Mouse (Mus musculus): ENCODE data around the gene Prkag2. TPM values are rescaled to one million over a fixed set of nuclear protein-coding genes. Genes with fewer than 3 reads are reported as not detected.
A peak's percentile ranks its signal among the peaks of the same experiment; 100 is the strongest.

The Prkag2 gene
- total and polyA plus RNA-seq, 3 experiments = 10.0 to 48.0 (median 36.0) TPM

DNA sequence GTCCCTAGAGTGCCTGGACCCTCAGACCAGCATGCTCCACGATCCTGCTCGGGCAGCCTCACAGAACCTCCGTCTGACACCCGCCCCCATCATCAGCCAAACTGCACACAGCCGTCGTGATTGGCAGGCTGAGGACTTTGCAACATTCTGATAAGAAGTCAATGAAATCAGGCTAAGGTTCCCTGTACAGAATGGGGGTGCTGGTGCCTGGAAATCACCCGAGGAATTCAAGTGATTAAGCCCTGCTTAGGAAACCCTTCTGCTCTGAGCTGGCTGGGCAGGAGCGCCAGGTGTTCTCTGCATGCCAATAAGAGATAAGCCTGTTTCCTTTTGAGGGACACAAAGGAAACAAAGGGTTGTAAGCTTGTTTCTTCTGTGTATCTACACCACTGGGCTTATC, 131.7 kb downstream of the Prkag2 start:
- no peak for DNase-seq

DNA sequence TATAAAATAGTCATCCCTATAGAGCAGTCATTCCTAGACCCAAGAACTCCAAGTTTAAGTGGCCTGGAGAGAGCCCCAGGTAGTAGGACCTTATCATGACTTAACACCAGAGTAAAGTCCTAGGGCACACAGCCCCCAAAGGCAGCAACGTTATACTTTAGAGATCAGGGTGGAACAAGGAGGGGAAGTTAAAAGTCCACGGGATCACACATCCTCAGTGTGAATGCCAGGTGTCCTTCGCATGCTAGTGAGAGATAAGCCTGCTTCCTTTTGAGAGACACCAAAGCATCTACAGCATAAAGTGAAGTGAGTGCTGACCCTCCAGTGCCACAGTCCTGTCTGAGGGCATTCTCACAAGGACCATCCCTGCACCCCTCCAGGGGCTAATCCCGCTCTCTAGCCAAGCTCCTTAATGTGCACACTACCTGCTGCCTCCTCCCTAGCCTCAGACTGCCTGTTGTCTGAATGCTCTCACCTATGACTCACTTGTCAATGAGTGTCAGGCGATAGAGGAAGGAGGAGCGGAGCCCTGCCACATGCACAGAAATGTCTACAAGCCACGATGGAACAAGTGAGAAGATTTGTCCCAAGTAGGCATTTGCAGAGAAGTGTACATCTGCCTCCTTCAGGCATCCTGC, 132.4 kb downstream of the Prkag2 start:
- DNase-seq = no peak

DNA sequence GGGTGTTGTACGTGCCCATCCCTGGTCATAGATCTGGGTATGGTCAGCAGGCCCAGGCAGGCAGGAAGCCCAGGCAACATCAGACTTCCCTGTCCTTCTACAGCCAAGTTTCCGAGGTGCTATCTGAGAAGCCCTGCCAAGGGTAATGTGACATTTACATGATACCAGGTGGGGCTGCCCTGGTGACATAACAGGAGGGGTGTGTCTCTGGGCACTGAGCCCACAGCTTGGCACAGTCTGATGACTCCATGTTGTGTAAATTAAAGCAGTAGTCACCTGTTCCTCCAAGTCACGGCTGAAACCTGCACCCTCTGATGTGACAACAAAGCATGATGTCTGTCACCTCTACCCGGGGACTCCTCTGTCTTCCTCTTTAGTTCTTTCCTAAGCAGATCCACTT, 136.7 kb downstream of the Prkag2 start:
- DNase-seq = no peak

DNA sequence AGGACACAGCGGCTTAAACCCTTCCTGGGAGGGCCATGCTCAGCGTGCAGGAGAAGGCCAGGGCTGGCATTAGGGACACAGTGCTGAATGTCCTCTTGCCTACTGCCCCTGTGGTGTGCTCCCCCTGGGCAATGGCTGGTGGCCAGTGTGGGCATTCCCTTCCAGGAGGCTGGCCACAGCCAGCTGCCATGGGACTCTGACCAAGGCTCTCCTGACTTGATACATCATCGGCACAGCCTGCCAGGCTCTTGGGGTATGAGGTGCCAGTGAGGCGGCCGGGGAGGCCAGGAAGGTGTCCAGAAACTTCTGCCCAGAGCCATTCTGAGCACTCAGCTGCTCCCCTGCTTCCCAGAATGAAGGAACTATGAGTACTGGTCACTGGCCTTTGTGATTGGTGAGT, 139.7 kb downstream of the Prkag2 start:
- DNase-seq = peak; percentile 53

DNA sequence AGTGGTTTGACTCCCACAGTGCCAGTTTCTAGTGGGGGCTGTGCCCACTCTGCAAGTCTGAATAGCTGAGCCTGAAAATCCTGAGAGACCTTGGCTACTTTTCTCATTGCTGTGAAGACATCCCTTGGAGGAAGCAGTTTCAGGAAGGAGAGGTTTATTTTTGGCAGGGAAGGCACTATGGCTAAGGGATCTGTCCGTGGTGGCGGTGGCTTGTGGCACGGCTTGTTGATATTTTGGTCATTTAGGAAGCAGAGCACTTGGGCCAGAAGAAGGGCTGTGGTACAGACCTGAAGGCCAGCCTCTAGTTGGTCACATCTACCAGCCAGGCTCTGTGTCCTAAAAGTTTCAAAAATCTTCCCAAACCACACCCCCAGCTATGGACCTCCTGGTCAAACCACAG, 140.7 kb downstream of the Prkag2 start:
- DNase-seq = no peak

DNA sequence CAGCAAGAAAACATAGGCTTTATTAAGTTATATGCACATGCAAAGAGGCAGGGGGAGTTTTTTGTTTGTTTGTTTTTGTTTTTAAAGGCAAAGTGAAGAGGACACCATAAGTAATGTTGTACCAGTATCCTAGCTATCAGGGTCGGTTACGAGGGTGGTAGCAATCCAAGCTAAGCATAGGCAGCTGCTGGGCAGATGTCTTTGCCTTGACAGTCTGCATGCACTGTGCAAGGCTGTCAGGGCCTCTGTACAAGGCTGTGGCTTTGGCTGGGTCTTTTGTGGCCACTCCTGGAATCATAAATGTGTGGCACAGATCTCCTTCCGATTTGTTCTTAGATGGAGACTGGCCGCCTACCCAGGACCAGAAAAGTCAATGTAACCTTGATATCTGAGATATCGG, 141.8 kb downstream of the Prkag2 start:
- no peak for DNase-seq

DNA sequence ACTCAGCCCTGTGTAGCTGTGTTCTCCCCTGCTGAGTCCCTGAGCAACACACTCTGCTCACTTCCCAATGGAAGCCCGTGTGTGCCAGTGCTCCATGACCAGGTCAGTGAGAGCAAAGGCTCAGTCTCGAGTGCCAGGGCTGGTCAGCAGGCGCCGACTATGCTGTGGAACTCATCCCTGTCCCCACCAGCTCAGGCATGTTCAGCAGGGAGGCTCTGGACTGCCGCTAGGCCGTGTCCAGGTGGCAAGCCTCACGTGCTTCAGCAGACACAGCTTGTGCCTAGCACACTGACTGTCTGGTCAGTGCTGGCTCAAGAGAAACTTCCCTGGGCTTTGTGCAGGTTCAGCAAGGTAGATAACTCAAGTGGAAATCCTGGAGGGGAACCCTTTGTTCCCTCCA, 143.6 kb downstream of the Prkag2 start:
- no peak for DNase-seq

DNA sequence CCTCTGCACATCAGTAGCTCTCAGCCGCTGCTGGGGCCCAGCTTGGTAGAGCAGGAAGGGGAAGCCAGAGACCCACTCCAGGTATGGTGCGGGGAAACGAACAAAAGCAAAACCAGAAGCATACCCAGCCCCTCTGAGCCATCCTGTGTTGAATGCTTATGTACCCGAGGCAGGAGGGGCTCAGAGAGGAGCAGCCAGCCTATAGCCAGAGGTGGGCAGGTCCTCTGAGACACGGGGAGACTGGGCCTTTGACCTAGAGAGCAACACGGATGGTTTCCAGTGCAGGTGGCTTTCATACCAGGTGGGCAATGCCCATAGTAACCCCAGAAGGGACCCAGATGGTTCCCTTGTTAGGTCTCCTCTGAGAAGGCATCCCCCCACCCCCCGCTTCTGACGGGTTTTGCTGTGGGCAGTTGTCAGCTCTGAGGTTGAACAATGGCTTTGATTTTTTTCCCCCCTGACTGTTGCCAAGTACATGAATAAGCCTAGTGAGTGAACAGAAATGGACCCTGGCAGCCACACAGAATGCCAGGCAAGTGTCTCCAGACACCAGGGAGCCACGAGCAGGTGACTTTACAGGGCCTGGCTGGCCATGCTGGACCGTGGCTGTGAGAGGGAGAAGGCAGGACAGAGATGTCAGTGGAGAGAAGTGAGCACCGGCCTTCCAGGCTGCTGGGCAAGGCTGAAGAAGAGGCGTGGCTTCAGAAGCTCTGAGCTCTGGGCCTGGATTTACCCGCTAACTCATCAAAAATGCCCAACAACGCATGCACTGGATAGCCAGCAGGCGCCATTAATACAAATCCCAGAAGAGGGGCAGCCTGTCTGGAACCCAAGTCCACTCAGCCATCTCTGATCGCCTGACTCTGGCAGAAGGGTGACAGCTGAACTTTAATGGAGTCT, 147.3 kb downstream of the Prkag2 start:
- DNase-seq = no peak

DNA sequence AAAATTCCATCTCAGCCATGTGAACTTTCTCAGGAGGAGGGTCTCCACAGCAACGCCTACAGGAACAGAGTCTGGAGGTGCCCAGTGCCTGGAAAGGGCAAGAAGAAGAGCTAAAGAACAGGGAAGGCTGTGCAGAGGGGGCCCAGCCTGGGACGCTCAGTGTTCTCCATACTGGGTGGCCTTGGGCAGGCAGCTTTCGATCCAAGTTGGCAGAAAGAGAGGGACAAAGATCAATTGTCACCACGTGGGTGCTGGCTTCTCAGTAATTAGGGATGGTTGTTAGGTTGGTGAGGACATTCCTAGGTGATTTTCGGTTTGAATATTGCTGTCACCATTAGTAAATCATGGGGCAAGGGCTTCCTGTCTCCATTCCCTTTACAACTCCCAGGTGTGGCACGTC, 148.2 kb downstream of the Prkag2 start:
- no peak for DNase-seq

DNA sequence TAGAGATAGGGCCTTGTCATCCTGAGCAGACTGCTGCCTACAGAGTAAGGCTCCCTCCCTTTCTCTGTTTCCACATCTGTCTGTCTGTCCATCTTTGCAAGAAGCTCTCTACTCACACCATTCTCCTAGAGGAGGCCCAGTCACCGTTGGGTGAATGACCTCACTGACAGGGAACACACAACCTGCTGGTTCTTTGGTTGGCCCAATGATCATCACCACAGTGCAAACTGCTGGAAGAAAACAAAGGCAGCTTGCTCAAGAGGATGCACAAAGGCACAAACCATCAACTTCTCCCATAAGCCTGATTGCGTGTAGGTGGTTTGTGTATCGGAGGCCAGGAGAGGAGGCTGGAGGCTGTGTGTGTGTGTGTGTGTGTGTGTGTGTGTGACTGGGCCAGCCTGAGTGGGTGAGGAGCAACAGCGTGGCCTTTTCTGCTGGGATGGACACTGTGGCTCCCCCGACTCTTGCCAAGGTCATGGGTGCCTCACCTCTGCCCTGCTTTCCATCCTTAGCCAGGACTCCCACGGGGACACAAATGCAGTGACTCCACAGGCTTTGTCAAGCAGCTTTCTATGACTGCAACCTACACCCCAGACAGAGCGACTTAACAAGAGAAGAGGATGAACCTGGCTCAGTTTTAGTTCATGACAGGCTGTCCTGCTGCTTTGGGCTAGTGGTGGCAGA, 149.4 kb downstream of the Prkag2 start:
- DNase-seq = no peak

DNA sequence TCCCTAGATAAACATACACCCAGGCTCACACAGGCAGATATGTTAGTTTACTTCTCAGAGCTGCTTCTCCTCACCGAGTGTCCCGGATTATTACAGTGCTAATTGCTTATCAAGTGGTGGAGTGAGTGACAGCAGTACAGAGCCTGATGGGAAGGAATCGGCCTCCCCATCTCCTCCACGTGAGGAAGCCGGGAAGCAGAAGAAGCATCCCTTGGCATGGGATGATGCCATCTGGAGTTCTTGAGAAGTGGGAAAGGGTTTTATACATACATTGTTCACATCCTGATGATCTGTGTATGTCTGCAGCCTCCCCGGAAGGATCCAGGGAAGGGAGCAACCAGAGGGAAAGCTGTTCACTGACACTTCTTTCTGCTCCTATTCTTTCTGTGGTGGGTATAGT, 150.4 kb downstream of the Prkag2 start:
- no peak for DNase-seq

DNA sequence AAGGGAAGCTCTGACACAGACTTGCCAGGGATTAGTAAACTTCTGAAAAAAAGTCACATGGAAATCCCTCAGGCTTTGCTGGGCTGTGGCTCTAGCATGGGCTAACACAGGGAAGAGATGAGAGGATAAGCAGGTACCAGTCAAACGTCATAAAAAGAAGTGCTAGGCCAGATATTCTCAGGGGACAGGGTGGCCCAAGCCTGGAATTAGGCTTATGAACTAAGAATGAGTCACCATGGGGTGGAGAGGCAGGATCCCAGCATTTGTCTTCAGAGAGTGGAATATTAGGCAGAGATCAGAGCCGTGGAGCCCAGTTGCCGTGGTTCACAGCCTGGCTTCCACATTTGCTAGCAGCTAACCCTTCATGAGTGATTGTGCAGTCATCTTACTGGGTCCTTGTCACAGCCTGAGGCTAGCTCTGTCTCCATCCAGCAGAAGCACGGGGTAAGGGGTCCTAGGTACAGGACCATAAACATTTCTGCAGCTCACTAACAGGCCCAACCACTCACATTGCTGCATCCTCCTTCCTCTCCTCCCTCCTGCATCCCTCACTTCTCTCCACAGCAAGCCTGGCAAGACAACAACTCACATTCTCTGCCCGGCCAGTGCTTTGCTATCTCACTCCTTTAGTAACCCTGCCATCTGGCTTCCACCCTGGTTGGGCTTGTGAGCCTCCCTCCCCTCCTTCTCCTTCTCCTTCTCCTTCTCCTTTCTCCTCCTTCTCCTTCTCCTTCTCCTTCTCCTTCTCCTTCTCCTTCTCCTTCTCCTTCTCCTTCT, 162.2 kb downstream of the Prkag2 start:
- peak; percentile 16 for DNase-seq

DNA sequence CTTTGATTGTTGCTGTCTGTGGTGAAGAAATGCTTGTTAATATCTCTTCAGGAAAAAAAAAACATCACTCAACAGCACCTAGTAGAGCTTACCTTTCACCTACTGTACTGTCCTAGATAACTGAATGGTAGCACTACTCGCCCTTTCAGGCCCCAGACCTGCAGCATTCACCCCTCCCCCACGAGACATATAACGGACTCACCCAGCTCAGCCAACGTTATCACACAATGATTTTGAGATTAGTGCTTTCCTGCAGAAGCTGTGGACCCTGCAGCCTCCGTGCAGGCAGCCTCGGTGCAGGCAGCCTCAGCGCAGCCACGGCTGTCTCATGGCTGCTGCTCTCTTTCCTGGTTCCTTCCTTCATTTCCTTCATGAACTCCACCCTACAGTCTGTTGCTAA, 164.0 kb downstream of the Prkag2 start:
- DNase-seq = no peak

DNA sequence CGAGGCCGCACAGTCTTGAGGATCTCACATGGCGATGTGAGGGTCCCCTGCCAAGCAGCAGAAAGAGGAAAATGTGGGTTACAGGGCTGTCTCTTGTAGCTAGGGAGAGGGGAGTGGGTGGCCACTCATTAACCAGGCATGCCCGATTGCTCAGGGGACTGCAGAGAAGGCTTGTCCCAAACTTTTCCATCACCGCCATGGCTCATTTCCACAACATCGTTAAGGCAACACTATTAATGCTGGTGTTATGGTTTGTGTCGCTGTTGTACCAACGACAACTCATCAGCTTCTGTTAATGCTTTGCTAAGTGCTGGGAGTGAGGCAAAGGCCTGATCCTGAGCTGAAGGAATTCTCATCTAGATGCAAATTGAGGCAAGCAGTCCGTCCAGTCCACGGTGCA, 165.0 kb downstream of the Prkag2 start:
- DNase-seq = no peak

DNA sequence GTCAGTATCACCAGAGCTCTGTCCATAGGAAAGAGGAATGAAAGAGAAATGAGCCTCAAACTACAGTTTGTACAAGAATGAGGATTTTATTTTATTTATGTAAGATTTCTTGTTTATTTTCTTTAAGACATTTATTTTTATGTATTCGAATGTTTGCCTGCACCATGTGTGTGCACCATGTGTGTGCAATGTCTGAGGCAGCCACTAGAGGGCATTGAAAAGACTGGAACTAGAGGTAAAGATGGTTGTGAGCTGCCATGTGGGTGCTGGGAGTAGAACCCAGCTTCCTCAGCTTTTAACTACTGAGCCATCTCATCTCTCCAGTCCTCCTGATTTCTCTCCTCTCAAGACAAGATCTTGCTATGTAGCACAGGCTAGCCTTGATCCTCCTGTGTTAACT, 166.7 kb downstream of the Prkag2 start:
- DNase-seq = no peak

DNA sequence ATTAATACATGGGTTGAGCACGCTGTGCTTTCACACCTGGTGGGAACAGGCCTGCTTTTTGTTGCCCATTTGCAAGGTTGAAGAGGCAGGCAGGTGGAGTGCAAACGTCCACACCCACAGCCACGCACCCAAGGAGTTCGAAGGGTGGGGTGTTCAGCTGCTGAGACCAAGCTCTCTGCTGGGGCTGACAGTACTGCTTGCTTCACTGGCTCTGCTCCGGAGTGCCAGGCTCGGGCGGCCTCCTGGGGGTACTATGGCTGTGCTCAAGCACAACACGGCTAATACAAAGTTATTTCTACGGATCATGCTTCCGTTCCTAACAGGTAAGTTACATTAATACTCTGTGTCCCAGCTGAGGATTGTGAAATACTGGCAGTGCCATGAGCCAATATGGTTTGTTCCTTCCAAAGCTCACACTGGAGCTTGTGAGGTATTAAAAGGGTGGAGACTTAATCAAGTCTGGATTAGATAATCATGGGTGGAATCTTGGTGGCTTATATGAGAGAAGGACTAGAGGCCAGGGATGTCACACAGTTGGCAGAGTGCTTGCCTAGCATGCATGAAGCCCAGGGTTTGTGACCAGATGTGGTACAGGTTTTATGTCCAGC, 168.8 kb downstream of the Prkag2 start:
- DNase-seq = no peak

DNA sequence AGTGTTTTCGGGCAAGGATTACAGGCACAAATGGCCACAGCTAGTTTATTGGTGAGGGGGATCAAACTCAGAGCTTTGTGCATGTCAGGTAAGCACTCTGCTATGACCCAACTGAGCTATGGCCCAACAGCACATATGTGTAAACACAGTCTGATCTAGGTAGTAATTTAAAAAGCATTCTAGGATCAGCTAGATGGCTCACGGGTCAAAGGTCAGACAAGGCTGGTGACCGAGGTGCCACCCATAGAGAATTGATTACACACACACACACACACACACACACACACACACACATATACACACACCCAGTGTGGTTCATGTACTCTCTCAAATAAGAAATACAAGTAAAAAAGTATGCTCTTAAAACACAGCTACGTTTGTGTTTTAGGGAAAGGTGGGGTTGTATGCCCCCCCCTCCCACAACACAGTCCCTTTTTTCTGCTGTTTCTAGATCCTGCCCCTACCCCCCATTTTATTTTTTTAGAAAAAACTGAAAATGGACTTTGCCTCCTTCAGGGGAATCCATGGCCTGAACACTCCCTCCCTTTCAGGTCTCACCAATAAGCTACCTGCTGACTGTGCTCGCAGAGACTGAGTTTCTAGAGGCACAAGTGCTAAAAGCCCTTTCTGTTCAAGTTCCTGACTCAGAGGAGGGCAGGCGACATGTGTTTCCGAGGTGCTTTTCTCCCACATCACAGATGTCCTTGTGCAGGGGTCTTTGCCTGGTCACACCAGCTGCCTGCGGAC, 169.4 kb downstream of the Prkag2 start:
- DNase-seq = no peak

DNA sequence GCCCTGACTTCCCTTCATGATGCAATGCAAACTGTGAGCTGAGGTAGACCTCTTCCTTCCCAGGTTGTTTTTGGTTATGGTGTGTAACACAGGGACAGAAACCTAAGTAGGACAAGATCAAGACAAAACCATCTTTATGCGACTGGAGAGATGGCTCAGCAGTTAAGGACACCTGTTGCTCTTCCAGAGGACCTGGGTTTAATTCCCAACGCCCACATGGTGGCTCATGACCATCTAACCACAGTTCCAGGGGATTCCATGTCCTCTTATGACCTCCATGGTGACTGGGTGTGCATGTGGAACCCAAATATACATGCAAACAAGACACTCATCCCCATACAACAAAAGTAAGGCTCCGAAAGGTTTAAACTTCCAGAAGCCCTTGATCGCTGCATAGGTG, 171.6 kb downstream of the Prkag2 start:
- no peak for DNase-seq

DNA sequence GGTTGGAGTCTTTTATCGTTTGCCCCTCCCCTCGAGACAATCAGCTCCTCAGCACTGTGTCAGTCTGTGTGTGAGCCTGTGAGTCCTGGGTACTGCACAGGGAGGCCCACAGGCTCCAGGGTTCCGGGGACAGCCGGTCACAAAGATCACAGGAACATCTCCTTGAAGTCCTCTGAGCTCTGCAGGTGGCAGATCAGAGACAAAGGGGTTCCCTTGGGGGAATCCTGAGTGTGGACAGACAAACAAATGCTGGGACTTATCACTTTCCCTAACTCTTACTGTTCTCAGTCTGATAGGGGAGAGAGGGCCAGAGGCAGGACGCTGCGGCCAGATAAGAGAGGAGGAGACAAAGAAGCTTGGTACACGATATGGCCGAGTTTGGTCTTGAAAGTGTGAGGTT, 172.7 kb downstream of the Prkag2 start:
- DNase-seq = no peak

DNA sequence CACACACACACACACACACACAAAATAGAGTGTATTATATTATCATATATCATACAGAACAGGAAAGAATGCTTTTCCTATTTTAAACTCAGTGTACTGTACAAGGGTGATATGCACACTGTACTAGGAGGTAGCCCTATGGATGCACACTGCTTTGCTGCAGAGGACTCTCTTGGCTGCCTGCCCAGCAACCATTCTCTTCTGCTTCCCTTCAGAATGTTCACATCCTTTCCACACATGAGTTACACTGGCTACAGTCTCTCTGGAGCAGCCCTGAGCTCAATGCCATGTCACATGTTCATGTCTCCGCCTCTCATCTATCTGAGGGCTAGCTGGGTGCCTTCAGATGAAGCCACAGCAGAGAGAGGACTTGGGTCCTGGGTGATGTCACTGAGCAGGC, 181.3 kb downstream of the Prkag2 start:
- no peak for DNase-seq

DNA sequence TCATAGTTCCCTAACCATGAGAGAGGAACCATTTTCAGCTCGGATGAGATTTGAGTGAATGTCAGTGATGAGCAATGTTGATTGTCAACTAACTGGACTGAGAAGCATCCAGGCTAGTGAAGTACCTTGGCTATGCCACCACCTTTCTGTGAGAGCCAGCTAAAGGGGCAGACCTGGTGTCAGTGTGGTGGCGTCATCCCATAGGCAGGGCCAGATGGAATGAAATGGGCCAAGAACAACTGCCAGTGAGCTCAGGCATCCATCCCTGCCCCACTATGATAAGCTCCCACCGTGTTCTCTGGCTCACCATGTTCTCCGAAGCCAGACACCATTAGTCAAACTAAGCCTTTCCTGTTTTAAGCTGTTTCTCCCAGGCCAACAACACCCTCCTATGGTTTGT, 183.9 kb downstream of the Prkag2 start:
- no peak for DNase-seq

Measured in adrenal gland, adult 2 months (tissue).